Mouse (Mus musculus): ENCODE results near the gene Phf5a. TPM values are rescaled to one million over a fixed set of nuclear protein-coding genes. Genes with fewer than 3 reads are reported as not detected.
A peak's percentile ranks its signal among the peaks of the same experiment; 100 is the strongest.

Phf5a gene
- total RNA-seq, 2 experiments from 2014 or later, result 41.4 to 44.2 TPM

- no peak for DNase-seq
- intact Hi-C loops (cut with DNase I), result loop anchor here (5.0 kb wide), 1 partner anchor 40 kb away; the partner anchor contains the start of genes Aco2 and Phf5a
These were observed 39.5 kb downstream of the Phf5a start for GRCm38 (mm10) chr15:81832219-81832618.

- intact Hi-C loops (cut with DNase I), result loop anchor here (2.0 to 5.0 kb wide), 2 partner anchors 41 to 74 kb away; partner anchors contain the start of genes Aco2 and Phf5a
These were observed 40.4 kb downstream of the Phf5a start for GRCm38 (mm10) chr15:81831136-81831825.

GRCm38 (mm10) chr15:81830530-81830929 is 41.2 kb downstream of the Phf5a start:
- intact Hi-C loops (cut with DNase I), result loop anchor here (2.0 to 5.0 kb wide), 2 partner anchors 42 to 74 kb away; partner anchors contain the start of genes Aco2 and Phf5a
- DNase-seq, result no peak

More at GRCm38 (mm10) chr15:81831136-81831825, 40.4 kb downstream of the Phf5a start:
- peak; percentile 93 to 96 for DNase-seq

GRCm38 (mm10) chr15:81829208-81829580 is 42.5 kb downstream of the Phf5a start:
- no peak for DNase-seq
- intact Hi-C loops (cut with DNase I), result loop anchor here (10.0 kb wide), 1 partner anchor 166 kb away; no protein-coding TSS in a partner anchor

DNA sequence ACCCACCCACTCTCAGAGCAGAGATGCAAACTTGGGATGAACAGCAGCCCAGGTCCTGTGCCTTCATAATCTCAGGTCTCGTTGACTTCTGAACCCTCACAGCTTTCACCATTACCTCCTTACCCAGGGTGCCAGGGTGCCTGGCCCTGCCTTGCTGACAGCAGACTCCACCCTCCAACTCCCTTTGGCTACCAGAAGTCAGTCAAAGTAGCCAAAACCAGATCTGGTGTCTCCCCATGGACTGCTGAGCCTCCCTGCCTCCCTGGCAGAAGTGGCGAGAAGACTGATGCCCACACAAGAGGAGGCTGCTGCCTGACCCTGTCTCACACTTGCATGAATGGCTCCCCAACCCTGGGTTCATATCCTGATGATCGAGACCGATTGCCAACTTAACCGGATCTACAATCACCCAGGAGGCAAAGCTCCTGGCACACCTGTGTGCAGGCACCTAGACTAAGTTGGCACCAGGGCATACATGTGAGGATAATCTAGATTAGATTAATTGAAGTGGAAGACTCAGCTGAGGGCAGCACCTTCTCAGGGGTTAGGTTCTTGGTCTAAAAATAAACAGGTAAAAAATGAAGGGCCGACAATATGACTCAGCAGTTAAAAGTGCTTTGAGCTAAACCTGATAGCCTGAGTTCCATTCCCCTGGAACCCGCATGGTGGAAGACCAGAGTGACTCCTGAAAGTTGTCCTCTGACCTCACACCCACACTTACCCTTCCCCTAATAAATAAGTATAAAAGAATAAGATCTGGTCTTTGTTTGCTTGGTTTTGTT is 43.1 kb downstream of the Phf5a start:
- DNase-seq, result no peak
- intact Hi-C loops (cut with DNase I), result loop anchor here (10.0 kb wide), 1 partner anchor 166 kb away; no protein-coding TSS in a partner anchor

- intact Hi-C loops (cut with DNase I), result loop anchor here (10.0 kb wide), 1 partner anchor 170 kb away; no protein-coding TSS in a partner anchor
- DNase-seq, result no peak
These were observed 46.9 kb downstream of the Phf5a start for GRCm38 (mm10) chr15:81824832-81825231.

- DNase-seq, result no peak
- intact Hi-C loops (cut with DNase I), result loop anchor here (10.0 kb wide), 1 partner anchor 172 kb away; no protein-coding TSS in a partner anchor
These were observed 49.1 kb downstream of the Phf5a start for GRCm38 (mm10) chr15:81822631-81823030.

DNA sequence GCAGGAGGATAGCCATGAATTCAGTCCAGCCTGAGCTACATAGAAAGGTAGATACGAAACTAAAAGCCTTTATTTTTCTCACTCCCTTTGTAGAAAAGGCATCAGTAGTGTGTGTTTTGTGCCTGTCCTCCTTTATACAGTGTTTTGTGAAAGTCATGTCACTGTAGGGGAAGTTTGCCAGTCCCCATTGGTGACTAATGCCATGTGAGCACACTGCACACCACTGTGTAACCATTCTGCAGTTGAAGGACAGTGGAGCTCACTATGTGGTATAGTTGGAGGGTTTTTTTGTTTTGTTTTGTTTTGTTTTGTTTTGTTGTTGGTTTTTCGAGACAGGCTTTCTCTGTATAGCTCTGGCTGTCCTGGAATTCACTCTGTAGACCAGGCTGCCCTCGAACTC is 53.3 kb downstream of the Phf5a start:
- intact Hi-C loops (cut with DNase I), result no loop called here
- DNase-seq, result no peak

DNA sequence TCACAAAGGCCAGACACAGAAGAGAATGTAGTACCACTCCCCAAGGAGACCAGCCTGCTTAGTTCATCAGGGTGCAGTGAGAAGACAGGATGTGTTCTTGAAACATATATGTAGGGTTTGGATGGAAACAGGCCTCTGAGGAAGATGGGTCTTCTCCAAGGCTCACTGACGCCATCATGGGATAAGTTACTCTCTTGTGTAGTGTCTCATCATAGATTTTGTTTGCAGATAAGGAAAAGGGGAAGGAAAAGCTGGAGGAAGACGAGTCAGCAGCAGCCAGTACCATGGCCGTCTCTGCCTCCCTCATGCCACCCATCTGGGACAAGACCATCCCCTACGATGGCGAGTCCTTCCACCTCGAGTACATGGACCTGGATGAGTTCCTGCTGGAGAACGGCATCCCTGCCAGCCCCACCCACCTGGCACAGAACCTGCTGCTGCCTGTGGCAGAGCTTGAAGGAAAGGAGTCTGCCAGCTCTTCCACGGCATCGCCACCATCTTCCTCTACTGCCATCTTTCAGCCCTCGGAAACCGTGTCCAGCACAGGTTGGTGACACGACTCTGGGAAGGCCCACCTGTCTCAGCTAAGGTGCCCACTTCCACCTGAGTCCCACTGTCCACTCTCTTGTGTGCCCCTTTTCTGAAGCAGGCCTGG is 56.9 kb downstream of the Phf5a start:
- no peak for DNase-seq

More for the DNA sequence above, 56.9 kb downstream of the Phf5a start:
- intact Hi-C loops (cut with DNase I), result no loop called here

Other genes starting within 250 kb of the Phf5a start
- gene L3mbtl2, start 208.0 kb downstream of the Phf5a start, total RNA-seq (2021), result 1 to 10 TPM; 9.4 to 9.6 TPM
- 1 to 10 TPM; 1.0 to 1.1 TPM for gene Chadl, start 174.6 kb downstream of the Phf5a start, total RNA-seq (2021)
- gene Zc3h7b, start 126.9 kb downstream of the Phf5a start, total RNA-seq (2021), result 10 to 100 TPM; 74.9 to 78.7 TPM
- 10 to 100 TPM; 28.1 to 35.2 TPM for gene Rangap1, start 126.4 kb downstream of the Phf5a start, total RNA-seq (2021)
- 10 to 100 TPM; 69.3 to 93.0 TPM for gene Tef, start 69.5 kb downstream of the Phf5a start, total RNA-seq (2021)
- gene Tob2, start 13.1 kb downstream of the Phf5a start, total RNA-seq (2021), result 100 to 1,000 TPM; 119 to 131 TPM
- gene Aco2, start 398 bp upstream of the Phf5a start, total RNA-seq (2021), result 1,000 to 10,000 TPM; 2,092 to 2,100 TPM
- gene Polr3h, start 54.3 kb upstream of the Phf5a start, total RNA-seq (2021), result 1 to 10 TPM; 7.5 to 7.9 TPM
- gene Csdc2, start 64.8 kb upstream of the Phf5a start, total RNA-seq (2021), result 10 to 100 TPM; 39.6 to 60.9 TPM
- 10 to 100 TPM; 23.0 to 28.8 TPM for gene Pmm1, start 89.0 kb upstream of the Phf5a start, total RNA-seq (2021)
- not detected for gene 1700029P11Rik, start 108.6 kb upstream of the Phf5a start, total RNA-seq (2021)
- 10 to 100 TPM; 20.4 to 27.0 TPM for gene Xrcc6, start 115.9 kb upstream of the Phf5a start, total RNA-seq (2021)
- 10 to 100 TPM; 22.6 to 27.9 TPM for gene Desi1, start 162.0 kb upstream of the Phf5a start, total RNA-seq (2021)
- gene Snu13, start 175.7 kb upstream of the Phf5a start, total RNA-seq (2021), result 10 to 100 TPM; 48.6 to 53.8 TPM
- gene 4930407I10Rik, start 187.2 kb upstream of the Phf5a start, total RNA-seq (2021), result not detected
- gene Mei1, start 198.1 kb upstream of the Phf5a start, total RNA-seq (2021), result not detected

Measured in heart, postnatal 14 days (tissue).